Mouse (Mus musculus) kidney, postnatal 25 days (tissue): ENCODE measurements around the gene Mtcl1.
"Not testable (repeated sequence)": the region's sequence is repeated elsewhere in the genome, so short reads cannot be mapped to it uniquely, and the experiment has no call there.

Source experiments
- DNase-seq, 2 experiments: peaks; one replicate each; pipeline ENCODE4 v3.0.0; 2021; ENCODE audit warnings: mixed read lengths in 2 of 2

Gene Mtcl1

GRCm38 (mm10) chr17:66447007-66447312 is 2.6 kb downstream of the Mtcl1 start:
- no peak for DNase-seq

GRCm38 (mm10) chr17:66446196-66447006 is 3.1 kb downstream of the Mtcl1 start:
- DNase-seq = no peak

- no peak for DNase-seq
Measured at GRCm38 (mm10) chr17:66444059-66444700, 5.4 kb downstream of the Mtcl1 start.

GRCm38 (mm10) chr17:66439888-66440287 is 9.7 kb downstream of the Mtcl1 start:
- no peak for DNase-seq

- no peak for DNase-seq
Measured at GRCm38 (mm10) chr17:66439051-66439753, 10.3 kb downstream of the Mtcl1 start.

GRCm38 (mm10) chr17:66438137-66438536 is 11.4 kb downstream of the Mtcl1 start:
- no peak for DNase-seq

GRCm38 (mm10) chr17:66436811-66437210 is 12.7 kb downstream of the Mtcl1 start:
- no peak for DNase-seq

- DNase-seq = no peak
Measured at GRCm38 (mm10) chr17:66435982-66436381, 13.6 kb downstream of the Mtcl1 start.

GRCm38 (mm10) chr17:66435007-66435406 is 14.5 kb downstream of the Mtcl1 start:
- no peak for DNase-seq

GRCm38 (mm10) chr17:66434566-66434965 is 15.0 kb downstream of the Mtcl1 start:
- no peak for DNase-seq

GRCm38 (mm10) chr17:66424601-66425000 is 24.9 kb downstream of the Mtcl1 start:
- not testable (repeated sequence) for DNase-seq

- no peak for DNase-seq
Measured at GRCm38 (mm10) chr17:66419421-66419820, 30.1 kb downstream of the Mtcl1 start.

GRCm38 (mm10) chr17:66417748-66418147 is 31.8 kb downstream of the Mtcl1 start:
- DNase-seq = no peak

GRCm38 (mm10) chr17:66417329-66417728 is 32.2 kb downstream of the Mtcl1 start:
- DNase-seq = no peak

- peak; percentile 38 to 52 for DNase-seq
Measured at GRCm38 (mm10) chr17:66416841-66417313, 32.7 kb downstream of the Mtcl1 start.

GRCm38 (mm10) chr17:66416436-66416835 is 33.1 kb downstream of the Mtcl1 start:
- DNase-seq = no peak

GRCm38 (mm10) chr17:66414331-66414730 is 35.2 kb downstream of the Mtcl1 start:
- no peak for DNase-seq

GRCm38 (mm10) chr17:66412155-66412970 is 37.2 kb downstream of the Mtcl1 start:
- DNase-seq = no peak

GRCm38 (mm10) chr17:66410884-66411426 is 38.6 kb downstream of the Mtcl1 start:
- no peak for DNase-seq

GRCm38 (mm10) chr17:66409070-66409605 is 40.4 kb downstream of the Mtcl1 start:
- no peak for DNase-seq

GRCm38 (mm10) chr17:66408400-66408799 is 41.1 kb downstream of the Mtcl1 start:
- DNase-seq = no peak

GRCm38 (mm10) chr17:66407833-66408232 is 41.7 kb downstream of the Mtcl1 start:
- DNase-seq = no peak
